Mouse (Mus musculus): ENCODE measurements at regions not wholly inside any gene's neighbourhood (a gene's known extent, or its start where the extent isn't known, plus 50 kb on each side); places are given as distances from the start of the nearest gene placed in this dataset.
"Not testable (repeated sequence)": the region's sequence is repeated elsewhere in the genome, so short reads cannot be mapped to it uniquely, and the experiment has no call there.

GRCm38 (mm10) chr13:52279970-52280348 is 251.1 kb downstream of the Diras2 start:
- DNase-seq, result no peak

GRCm38 (mm10) chr13:52281271-52281670 is 249.8 kb downstream of the Diras2 start:
- peak in 1 of 2 experiments; percentile 32 for DNase-seq

DNA sequence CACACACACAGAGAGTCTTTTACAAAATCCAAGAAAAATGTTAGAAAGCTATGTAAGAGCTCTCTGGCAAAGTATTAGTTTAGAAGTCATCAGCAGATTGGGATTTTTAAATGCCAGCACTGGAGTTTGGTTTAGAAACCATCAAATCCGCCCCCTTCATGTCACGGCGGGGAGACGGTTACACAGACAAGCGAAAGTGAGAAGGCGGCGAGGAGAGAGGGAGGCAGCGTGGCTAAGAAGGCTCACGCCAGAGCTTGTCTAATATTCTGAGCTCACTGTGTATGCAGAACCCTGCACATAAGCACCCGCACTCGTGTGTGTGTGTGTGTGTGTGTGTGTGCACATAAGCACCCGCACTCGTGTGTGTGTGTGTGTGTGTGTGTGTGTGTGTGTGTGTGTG is 248.6 kb downstream of the Diras2 start:
- DNase-seq, result no peak

DNA sequence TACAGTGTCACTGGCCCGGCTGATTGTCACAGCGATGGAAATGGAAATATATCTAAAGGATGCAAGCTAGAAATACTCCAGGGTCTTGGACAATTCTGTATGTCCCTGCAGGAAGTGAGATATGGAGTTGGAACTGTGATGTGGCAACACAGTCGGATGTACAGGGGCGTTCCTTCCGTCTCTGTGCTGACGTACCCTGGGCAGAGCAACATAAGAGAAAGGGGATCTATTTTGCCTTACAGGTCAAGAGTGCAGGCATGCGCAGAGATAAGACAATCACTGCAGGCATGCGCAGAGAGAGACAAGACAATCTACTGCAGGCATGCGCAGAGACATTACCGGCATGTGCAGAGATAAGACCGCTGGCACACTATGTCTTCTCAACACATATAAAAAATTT is 247.6 kb downstream of the Diras2 start:
- no peak for DNase-seq

GRCm38 (mm10) chr13:52284026-52284801 is 246.9 kb downstream of the Diras2 start:
- no peak for DNase-seq

DNA sequence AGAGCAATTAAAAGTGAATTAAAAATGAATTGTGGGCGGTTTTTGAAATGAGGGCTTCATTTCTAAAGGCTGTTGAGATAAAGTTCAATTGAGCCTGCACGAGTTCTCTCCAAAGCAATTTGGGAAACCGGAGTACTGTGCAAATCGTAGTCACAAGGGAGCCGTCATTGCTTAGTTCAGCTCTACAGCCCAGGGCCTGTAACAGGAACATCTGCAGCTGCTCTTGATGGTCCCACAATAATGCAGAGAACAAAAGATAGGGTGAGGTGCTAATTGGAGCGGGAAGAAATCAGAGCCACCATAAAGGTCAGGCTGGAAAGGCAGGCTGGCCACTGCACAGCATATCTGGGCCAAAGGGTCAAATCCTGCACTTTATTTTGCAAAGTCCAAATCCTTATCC is 242.7 kb downstream of the Diras2 start:
- no peak for DNase-seq

- no peak for DNase-seq
Observed at GRCm38 (mm10) chr13:52295847-52296246, 235.2 kb downstream of the Diras2 start.

DNA sequence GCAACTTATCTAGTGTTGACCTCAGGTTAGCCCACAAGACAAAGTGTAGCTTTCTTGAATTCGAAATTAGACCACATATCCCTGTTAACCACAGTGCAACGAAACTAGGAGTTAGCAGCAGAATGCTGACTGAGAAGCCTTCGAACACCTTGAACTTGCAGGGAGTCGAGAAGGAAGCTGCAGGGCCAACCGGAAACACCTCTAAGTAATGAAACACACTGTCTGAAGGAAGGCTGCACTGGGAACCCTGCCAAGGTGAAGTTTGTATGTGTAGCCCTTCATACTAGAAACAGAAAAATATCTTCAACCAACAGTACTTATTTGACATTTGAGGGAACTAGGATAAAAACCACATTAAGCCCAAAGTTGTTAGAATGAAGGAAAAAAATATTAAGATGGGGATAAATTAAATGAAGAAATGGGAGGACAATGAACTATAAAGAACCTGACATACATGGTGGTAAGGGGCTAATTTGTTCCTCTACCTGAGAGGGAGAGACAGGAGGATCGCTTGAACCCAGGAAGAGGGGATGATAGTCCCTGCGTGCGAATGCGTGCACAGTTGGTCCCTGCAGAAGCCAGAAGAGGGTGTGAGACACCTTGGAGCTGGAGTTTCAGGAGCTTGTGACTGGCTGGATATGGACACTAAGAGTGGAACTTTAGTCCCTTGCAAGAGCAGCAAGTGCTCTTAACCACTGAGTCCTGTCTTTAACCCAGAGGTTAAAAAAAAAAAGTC is 234.4 kb downstream of the Diras2 start:
- peak; percentile 43 to 45 for DNase-seq

DNA sequence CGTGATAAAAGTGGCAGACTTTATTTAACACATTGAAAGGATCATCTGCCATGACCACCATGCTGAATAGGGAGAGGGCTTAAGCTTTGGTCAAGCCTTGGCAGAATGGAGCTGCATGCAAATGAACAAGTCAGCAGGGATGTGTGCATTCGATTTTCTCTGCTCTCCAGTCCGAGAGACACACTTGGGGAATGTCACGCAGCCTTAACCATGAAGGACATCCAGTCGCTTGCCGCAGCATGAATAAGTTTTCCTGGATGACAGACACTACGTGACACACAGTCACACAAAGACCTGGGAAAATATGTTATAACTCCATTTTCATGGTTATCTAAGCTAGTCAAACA is 233.8 kb downstream of the Diras2 start:
- DNase-seq, result no peak

GRCm38 (mm10) chr13:52298362-52298761 is 232.7 kb downstream of the Diras2 start:
- DNase-seq, result no peak

DNA sequence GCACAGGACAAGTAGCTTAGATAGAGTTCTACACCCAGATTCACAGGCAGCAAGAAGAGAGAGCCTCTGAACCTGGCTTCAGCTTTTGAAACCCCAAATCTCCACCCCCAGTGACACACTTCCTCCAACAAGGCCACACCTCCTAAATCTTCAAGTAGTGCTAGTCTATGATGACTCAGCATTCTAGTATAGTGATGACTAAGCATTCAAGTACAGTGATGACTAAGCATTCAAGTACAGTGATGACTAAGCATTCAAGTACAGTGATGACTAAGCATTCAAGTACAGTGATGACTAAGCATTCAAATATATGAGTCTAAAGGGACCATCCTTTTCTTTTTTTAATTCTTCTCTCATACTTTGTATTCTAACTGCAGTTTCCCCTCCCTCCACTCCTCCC is 225.8 kb downstream of the Diras2 start:
- not testable (repeated sequence) for DNase-seq

- DNase-seq, result no peak
Observed at GRCm38 (mm10) chr13:52306783-52307440, 224.2 kb downstream of the Diras2 start.

GRCm38 (mm10) chr13:52310954-52311353 is 220.1 kb downstream of the Diras2 start:
- DNase-seq, result no peak

DNA sequence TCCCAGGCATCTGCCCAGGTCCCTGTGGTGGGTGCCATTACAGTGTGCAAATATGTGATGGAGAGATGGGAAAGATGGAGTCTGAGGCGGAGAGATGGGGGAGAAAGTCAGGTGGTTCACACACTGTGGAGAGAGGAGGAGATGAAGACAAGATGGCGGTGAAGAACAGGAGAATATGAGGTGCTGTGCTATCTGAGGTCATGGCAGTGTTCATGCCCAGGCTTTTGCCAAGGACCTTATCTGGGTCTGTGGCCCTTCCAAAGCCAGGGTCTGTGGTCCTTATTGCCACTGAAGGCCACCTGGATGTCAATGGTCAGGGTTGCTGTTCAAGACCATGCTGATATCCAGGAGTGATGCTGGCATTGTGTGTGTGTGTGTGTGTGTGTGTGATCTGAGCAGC is 212.8 kb downstream of the Diras2 start:
- DNase-seq, result no peak

GRCm38 (mm10) chr13:52323691-52324090 is 207.4 kb downstream of the Diras2 start:
- peak; percentile 66 to 73 for DNase-seq

GRCm38 (mm10) chr13:52324378-52324777 is 206.7 kb downstream of the Diras2 start:
- not testable (repeated sequence) for DNase-seq

DNA sequence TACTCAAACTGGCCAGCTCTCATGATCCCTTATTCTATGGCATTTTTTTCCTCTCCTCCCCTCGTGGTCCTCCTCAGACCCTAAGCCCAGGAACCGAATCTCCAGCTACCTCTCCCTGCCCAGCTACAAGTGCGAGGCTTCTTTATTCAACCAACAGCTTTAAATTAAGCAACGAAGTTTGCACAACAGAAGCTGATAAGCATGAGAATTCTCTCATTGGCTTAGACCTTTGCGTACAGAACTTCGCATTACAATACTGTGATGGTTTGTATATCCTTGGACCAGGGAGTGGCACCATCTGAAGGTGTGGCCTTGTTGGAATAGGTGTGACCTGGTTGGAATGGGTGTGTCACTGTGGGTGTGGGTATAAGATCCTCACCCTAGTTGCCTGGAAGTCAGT is 205.4 kb downstream of the Diras2 start:
- not testable (repeated sequence) for DNase-seq

DNA sequence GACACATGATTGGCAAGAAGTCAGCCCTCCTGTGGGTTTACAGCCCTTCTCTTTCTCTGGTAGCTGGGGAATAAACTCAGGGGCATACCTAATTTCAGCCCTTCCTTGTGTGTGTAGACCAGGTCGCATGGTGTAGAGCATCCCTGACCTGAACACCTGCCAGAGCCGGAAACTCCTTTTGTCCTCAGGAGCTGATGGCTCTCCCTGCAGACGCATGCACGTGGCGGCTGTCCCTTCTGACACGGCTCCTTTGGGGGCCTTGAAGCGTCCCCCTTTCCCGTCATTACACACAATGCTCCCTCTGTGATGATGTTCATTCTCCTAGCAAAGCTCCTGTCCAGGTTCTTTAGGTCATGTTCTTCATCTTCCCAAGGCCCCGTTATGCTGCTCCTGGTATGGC is 203.3 kb downstream of the Diras2 start:
- peak; percentile 40 to 43 for DNase-seq

DNA sequence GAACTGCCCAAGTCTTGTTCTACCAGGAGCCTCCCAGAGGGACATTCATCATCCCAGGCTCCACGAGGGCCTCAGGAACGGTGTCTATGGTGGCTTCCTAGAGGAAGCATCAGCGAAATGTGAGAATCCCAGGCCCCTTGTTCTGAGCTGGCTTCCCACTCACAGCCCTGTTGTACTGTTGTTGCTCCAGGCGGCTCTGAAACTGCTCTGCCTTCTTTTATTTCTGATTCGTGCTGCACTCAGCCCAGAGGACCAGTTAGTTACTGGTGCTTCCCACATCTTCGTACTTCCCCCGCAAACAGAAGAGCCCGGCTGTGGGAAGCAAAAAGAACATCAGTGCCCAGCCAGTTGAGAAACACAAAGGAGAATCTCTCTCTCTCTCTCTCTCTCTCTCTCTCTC is 202.3 kb downstream of the Diras2 start:
- no peak for DNase-seq

DNA sequence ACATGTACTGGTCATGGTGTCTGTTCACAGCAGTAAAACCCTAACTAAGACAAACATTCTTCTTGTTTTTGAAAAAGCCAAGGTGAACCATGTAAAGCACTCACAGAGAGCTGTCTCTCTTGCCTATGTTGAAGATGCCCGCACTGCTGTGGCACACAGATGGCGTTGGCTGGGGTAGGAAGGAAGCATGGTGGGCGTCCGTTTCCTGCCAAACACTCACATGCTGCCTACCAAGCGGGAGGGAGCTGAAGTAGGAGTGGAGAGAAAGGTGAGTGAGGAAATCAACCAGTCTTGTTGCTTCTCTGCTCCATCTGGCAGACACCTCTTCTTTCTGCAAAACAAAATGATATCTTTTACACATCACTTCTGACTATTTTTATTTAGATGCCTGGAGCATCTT is 200.0 kb downstream of the Diras2 start:
- peak; percentile 87 to 93 for DNase-seq

- DNase-seq, result no peak
Observed at GRCm38 (mm10) chr13:52334962-52335361, 196.1 kb downstream of the Diras2 start.

- no peak for DNase-seq
Observed at GRCm38 (mm10) chr13:52337936-52338335, 193.1 kb downstream of the Diras2 start.

- DNase-seq, result no peak
Observed at GRCm38 (mm10) chr13:52339156-52339555, 191.9 kb downstream of the Diras2 start.

GRCm38 (mm10) chr13:52341981-52342380 is 189.1 kb downstream of the Diras2 start:
- peak; percentile 26 to 38 for DNase-seq
